Mouse (Mus musculus) olfactory bulb, adult 2 months (tissue): ENCODE results near the gene Sarnp. TPM values are rescaled to one million over a fixed set of nuclear protein-coding genes. Genes with fewer than 3 reads are reported as not detected.

Source experiments
- H3K27ac ChIP-seq: fragments of 200-500 bp; 2 replicates; pipeline ENCODE4 v1.5.1; 2012; ENCODE audit warnings: low read depth, low read length; ENCODE audit not compliant: insufficient read depth
- H3K4me1 ChIP-seq: fragments of 200-500 bp; 2 replicates; pipeline ENCODE4 v1.6.1; 2012; ENCODE audit warnings: low read length; ENCODE audit not compliant: control insufficient read depth, insufficient read depth
- H3K4me3 ChIP-seq: fragments of 200-500 bp; 2 replicates; pipeline ENCODE4 v1.5.1; 2012; ENCODE audit warnings: mild to moderate bottlenecking, low read depth, low read length, moderate library complexity; ENCODE audit not compliant: insufficient read depth
- CTCF ChIP-seq: fragments of 200-500 bp; IDR thresholded peaks from 2 replicates; pipeline ENCODE4 v1.5.1; 2012; ENCODE audit warnings: low read depth, mild to moderate bottlenecking, low read length, moderate library complexity; ENCODE audit not compliant: insufficient read depth
- POLR2A ChIP-seq: fragments of 200-500 bp; IDR thresholded peaks from 2 replicates; pipeline ENCODE4 v1.6.1; 2012; ENCODE audit warnings: mild to moderate bottlenecking, low read depth, low read length, moderate library complexity; ENCODE audit not compliant: insufficient read depth
- WGBS: fragments of 180-500 bp; shearing (Covaris S2); methylation state at CpG from one replicate; pipeline ENCODE4 v1.1.7; 2018; 5-methylcytosine and 5-hydroxymethylcytosine counted together
- polyA plus RNA-seq: library from polyadenylated mRNA; stranded (reverse); fragments of >200 nt; gene quantifications from 2 replicates; pipeline ENCODE4 v1.2.4, GENCODE M21; 2012; ENCODE audit warnings: low replicate concordance; ENCODE audit not compliant: missing spikeins, insufficient read depth, insufficient read length

The Sarnp gene
- polyA plus RNA-seq, 1 experiment, result not detected

DNA sequence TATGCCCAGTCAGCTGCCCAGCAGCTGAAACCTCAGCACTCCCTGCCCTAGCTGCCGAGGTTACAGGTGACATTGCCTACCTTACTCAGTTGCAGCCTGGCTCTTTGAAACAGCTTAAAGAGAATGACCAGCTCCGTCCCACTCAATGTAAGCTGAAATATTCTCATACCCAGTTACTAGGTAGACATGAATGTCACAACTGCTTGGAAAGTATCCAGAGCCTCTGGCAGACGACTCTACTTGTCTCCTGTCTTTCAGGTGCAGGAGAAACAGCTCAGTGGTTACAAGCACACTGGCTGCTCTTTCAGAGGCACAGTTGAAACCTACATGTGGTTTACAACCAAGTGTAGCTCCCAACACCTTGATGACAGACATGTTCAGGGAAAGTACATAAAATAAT is 53.2 kb downstream of the Sarnp start:
- Histone ChIP-seq H3K4me1 (0 out of 2 replicates have a peak, but pooled peaks cover 2% of the 10 kb centered on the region), H3K27ac (no peak overlapping the region), H3K4me3 (no peak overlapping the region)
- 81% methylated on average over 3 of the region's 3 CpGs for WGBS
- no peak for TF ChIP-seq POLR2A
- TF ChIP-seq CTCF, result no peak

DNA sequence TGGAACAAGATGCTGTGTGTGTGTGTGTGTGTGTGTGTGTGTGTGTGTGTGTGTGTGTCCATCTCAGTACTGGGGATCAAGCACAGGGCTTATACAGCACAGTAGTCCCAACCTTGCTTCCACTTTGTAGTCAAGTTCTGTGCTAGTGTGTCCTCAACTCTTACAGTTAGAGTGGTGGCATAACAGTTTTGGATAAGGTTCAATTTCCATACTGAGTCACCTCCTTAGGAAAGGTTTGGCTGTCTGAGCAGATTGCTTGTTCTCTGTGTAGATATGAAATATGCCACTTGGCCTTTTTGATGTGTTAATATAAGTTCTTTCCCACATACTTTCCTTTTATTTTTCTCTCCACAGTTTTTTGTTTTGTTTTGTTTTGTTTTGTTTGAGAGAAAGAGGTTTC is 61.2 kb downstream of the Sarnp start:
- Histone ChIP-seq H3K4me3 (no peak overlapping the region), H3K27ac (no peak overlapping the region), H3K4me1 (no peaks in the 10 kb centered on the region)
- TF ChIP-seq POLR2A, result no peak
- no peak for TF ChIP-seq CTCF

DNA sequence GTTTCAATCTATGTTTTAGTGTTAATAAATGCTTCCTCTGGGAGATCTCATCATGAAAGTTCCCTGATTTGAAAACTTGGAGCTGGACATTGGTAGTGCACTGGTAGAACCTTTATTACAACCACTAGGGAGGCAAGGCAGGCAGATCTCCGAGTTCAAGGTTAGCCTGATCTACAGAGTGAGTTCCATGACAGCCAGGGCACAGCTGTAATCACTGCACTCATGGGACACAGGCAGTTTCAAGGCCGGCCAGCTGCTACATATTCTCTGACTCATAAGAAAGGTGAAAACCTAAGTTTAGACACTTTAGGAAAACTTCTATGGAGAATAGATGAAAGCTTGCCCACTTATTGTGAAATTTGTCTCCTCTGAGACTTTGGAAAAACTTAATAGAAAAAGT is 61.7 kb downstream of the Sarnp start:
- no peaks in the 10 kb centered on the region for H3K4me1 ChIP-seq
- WGBS, result 84% methylated on average over 2 of the region's 2 CpGs
- H3K4me3 ChIP-seq, result no peak overlapping the region
- TF ChIP-seq POLR2A, result no peak
- H3K27ac ChIP-seq, result no peak overlapping the region

DNA sequence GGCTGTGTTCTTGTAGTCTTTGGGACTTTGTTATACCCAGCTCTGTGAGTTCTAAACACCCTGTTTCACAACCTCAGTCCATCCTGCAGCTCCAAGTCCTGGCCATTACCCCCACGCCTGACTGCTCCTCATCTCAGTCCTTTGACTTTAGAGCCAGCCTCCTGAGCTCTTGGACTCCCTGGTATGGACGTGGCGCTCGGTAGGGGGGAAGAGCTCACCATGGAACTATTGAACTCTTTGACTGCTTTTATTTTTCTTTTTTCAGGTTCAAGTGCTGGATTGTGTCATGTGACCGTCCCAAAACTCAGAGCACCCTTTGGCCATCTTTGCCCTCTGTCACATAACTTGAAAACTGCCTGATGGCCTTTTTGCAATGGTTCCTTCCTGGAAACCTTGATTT is 64.9 kb downstream of the Sarnp start:
- Histone ChIP-seq H3K4me3 (no peak overlapping the region), H3K4me1 (no peaks in the 10 kb centered on the region), H3K27ac (no peak overlapping the region)
- 79% methylated on average over 5 of the region's 5 CpGs for WGBS
- TF ChIP-seq POLR2A (no peak), CTCF (no peak)

DNA sequence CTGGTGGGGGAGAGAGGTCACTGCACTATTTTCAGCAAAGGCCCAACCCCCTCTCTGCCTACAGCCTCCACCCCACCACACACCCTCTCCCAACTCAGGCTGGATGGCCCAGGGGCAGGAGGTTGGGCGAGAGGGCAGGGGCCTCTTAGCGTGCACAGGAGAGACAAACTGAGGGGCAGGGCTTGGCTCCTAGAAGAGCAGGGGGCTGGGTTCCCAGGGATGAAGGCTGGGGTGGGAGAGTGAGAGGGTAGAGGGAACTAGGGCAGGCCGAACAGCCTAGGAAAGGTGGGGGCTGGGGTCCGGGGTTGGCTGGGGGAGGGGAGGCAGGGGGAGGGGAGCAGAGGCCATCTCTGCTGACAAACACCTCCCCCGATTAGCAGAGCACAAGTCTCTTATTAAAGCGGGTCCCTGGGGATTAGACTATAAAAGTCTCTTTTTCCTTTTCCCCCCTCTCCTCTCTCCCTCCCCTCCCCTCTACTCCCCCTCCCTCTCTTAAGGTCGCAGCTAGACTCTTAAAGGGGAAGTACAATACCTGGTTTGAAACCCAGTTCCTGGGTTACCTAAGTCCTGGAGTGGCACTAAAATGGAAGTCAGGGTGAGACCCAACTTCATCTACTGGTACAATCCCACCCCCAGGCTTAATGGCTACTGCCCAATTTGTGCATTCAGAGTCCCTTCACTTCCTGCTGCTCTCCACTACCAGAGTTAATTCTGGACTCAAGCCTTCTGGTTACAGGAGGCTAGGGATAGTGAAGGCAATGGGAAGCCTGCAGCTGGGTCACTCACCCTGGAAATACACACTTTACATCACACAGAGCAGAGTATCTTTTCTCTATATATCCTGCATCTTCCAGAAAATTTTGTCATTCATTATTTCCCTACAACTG is 72.1 kb downstream of the Sarnp start:
- Histone ChIP-seq H3K4me1 (peaks cover 17% of the 10 kb centered on the region), H3K27ac (0 out of 2 replicates have a peak overlapping the region, but pooled peaks have one; percentile 19), H3K4me3 (peak overlapping the region; percentile 22)
- 4% methylated on average over 7 of the region's 7 CpGs for WGBS
- no peak for TF ChIP-seq CTCF
- TF ChIP-seq POLR2A, result no peak

DNA sequence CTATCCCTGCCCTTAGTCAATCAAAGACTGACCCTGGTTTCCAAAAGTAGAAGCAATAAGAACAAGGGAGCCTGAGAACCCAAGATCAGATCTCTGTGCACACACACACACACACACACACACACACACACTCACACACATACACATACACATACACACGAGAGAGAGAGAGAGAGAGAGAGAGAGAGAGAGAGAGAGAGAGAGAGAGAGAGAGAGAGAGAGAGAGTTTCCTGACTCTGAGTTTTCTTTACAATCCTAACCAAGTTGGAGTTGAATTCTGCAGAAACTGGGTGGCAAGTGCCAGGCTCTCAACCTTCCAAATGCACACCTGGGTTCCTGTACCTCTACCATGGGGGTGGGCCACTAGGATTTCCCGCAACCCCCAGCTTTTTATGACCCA is 72.7 kb downstream of the Sarnp start:
- H3K4me3 ChIP-seq, result 0 out of 2 replicates have a peak overlapping the region, but pooled peaks have one; percentile 15
- TF ChIP-seq POLR2A (no peak), CTCF (no peak)
- 11% methylated on average over 2 of the region's 2 CpGs for WGBS
- peaks cover 17% of the 10 kb centered on the region for H3K4me1 ChIP-seq
- no peak overlapping the region for H3K27ac ChIP-seq

DNA sequence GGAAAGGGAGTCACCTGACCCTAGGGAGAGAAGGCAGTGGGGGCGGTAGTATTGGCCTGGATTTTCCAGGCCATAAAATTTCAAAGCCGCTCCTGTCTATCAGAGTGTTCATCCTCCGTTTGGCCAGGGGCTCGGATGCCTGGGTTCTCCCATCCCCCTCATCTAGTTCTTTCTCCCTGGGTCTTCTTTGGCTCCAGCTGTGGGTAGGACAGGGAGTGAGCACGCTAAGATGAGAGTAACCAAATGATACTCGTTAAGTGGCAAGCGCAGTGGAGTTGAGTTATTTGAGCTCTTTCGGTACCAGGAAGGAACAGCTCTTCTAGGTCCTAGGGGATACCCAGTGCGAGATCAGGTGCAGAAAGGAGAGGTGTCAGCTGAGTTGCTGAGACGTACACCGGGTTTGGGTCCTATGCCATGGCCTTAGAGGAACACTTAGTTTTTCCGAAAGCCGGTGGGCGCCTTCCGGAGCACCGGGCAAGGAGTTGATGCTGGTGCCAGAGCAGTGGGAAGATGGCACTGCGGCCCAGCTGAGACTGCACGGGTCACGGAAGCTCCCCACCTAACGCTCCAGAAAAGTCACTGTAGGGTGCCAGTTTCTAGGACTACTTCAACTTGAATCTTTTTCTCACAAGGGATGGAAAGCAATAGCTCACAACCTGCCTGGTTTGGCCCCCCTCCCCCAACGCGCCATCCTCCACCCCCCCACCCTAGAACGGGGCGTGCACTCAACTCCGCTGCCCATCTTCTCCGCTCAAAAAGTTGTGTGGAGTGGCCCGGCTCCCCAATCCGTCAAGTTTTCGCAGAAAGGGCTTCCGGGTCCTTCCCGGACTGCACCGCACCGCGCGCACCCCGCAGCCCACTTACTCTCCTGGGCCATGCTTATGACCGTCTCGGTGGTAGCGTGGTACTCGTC is 73.5 kb downstream of the Sarnp start:
- Histone ChIP-seq H3K4me3 (peak overlapping the region; percentile 86), H3K4me1 (peaks cover 17% of the 10 kb centered on the region), H3K27ac (peak overlapping the region; percentile 19; the same call in 1 of the 2 replicates)
- under 1% methylated on average over 40 of the region's 40 CpGs for WGBS
- no peak for TF ChIP-seq POLR2A
- no peak for TF ChIP-seq CTCF

DNA sequence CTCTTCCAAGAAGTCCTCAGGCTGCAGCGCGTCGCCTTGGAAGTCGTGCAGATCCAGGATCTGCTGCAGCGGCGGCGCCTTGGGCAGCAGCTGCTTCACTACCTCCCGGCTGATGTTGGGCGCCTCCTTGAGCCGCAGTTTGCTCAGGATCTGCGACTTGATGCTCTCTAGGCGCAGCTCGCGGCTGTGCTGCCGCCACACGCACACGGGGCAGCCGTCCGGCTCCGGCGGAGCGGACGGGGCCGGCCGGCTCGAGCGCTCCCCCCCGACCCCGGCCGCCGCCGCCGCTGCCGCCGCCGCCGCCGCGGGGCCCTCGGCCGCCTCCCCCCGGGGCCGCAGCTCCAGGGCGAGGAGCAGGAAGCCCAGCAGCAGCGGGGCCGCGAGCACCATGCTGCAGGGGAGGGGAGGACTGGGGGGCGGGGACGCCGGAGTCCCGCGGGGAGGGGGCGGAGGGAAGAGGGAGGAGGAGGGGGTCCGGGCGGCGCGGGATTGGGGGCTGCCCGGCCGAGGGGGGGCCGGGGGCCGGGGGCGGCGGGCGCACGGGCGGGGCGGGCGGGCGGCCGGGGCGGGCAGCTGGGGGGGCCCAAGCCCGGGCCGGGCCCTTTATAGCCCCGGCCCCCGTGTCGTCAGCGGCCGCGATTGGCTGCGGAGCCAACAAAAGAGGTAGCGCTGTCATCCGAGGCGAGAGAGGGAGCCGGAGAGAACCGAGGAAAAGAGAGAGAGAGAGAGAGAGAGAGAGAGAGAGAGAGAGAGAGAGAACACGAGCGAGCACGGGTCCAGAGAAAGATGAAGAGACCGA is 74.4 kb downstream of the Sarnp start, which contains the start of gene Gdf11:
Gene Gdf11 (minus strand): TSS at position 423 of the 799 bp plus-strand sequence.
- peak within 1 kb of the TSS; percentile 86 for H3K4me3 ChIP-seq
- WGBS, result under 1% methylated on average over 50 of the region's 89 CpGs
- peak within 1 kb of the TSS; percentile 19; the same call in 1 of the 2 replicates for H3K27ac ChIP-seq
- peak; percentile 53 for TF ChIP-seq POLR2A
- TF ChIP-seq CTCF, result no peak
- H3K4me1 ChIP-seq, result peaks cover 24% of the 10 kb centered on the region
